Mouse (Mus musculus) Muller cell, postnatal 12 days (primary cell): ENCODE results near the gene Tpr.
A peak's percentile ranks its signal among the peaks of the same experiment; 100 is the strongest.

Experiments used
- DNase-seq: peaks from one replicate; pipeline ENCODE4 v3.0.0-alpha.2; 2015; ENCODE audit errors: inconsistent ontology term

Tpr gene

DNA sequence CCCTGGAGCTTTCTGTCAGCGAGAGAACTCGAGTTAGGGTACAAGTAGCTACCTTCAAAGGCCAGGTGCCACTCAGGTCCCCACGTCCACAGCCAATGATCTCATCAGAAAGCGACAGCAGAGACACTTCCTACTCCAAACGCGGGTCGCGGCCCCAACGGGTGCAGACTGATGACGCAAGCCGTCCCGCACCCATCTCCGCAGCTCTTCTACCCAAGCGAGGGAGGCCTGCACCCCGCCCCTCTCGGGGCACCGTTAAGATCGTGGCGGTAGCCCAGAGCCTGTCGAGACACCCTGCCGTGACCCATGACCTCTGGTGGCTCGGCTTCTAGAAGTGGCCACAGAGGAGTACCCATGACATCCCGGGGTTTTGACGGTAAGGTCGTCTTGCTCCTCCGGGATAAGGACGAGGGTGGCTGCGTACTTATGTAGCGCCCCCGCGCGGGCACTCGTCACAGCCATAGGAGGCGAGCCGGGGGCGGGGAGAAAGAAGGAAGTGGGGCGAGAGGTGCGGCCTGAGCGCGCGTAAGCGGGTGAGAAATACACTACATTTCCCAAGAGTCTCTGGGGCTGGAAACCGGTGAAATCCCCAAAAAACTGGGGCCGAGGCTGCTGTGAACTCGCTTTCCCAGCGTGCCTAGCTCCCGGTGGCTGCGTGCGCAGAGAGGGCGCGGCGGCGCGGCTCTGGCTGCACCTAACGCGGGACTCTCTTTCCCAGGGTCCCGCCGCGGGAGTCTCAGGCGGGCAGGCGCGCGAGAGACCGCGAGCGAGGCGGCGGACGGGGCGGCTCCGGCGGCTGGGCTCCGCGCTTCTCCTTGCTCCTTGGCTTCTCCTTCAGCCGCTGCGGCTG, at the start of gene Tpr, which contains the start of gene Odr4:
Gene Tpr, plus strand, starts transcription at position 201 of the 850 bp plus-strand sequence.
Gene Odr4, minus strand, starts transcription at position 443 of the 850 bp plus-strand sequence.
- DNase-seq, result peak; percentile 100

DNA sequence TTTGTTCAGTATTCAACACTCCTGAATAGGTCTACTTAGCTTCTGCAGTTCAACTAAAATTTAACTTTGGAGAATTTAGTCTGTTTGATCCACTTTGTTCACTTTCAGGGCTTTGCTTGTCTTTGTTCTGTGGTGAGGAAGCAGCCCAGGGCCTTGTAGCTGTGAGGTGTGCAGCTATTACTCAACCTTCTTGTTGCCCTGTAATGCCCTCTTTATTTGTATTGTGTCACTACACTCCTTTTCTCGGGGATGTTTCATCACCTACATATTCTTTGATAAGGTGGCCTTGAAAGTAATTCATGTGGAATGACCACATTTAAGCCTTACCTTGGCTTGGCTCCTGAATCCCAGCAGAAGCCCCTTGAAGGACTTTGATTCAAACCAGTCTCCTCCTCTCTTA, 31.8 kb upstream of the Tpr start:
- DNase-seq, result no peak

DNA sequence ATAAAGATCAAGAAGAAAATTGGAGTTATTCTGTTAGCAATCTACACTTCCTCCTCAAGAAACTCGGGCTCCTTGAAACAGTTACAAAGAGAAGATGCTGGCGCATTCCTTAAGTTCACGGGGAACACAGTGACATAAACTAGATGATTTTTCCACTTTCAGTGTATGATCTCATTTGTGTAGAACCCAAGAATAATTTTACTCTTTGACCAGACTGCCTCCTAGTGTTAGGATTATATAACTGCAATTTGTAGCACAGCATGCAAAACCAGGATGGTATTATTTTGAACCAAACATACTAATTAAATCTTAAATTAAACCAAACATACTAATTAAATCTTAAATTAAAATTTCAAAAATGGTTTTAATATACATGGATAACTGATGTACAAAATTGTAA, 19.7 kb upstream of the Tpr start:
- DNase-seq, result no peak

DNA sequence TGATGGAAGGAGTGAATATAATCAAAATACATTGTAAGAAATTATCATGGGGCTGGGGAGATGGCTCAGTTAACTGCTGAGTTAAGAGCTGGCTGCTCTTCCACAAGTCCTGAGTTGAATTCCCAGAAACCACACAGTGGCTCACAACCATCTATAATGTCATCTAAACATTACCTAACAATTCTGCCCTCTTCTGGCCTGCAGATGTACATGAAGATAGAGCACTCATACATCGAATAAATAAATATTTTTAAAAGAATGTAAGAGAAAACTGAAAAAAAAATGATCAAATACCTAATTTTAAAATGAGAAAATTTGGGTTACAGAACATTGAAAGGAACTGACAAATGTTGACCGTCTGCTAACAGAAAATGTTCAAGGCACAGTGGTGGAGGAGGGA, 18.4 kb upstream of the Tpr start:
- no peak for DNase-seq

DNA sequence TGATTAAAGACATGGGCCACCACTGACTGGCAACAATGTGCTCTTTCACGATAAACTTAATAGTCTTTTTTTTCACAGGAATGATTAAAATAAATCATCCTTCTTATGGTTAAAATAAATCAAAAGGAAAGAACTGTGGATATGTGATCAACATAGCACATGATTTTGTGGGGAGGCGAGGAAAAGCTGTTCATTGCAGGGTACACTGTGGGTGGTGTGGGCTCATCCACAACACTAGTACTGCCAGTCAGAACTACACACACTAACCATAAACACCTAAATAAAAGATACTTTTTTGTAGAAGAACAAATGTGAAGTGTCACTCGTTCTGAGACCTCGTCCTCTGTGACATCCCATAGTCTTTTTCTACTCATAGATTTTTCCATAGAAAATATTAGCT, 8.5 kb upstream of the Tpr start:
- DNase-seq, result no peak

DNA sequence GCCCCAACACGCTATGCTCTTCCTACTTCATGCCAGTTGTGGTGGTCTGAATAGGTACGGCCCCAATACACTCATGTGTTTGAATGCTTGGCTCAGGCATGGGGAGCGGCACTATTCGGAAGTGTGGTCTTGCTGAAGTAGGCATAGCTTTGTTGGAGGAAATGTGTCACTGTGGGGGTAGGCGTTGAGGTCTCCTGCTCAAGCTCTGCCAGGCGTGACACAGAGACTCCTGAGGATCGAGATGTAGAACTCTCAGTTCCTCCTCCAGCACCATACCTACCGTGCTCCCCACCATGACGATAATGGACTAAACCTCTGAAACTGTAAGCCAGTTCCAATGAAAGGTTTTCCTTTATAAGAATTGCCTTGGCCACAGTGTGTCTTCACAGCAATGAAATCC, 5.1 kb upstream of the Tpr start:
- DNase-seq, result no peak

DNA sequence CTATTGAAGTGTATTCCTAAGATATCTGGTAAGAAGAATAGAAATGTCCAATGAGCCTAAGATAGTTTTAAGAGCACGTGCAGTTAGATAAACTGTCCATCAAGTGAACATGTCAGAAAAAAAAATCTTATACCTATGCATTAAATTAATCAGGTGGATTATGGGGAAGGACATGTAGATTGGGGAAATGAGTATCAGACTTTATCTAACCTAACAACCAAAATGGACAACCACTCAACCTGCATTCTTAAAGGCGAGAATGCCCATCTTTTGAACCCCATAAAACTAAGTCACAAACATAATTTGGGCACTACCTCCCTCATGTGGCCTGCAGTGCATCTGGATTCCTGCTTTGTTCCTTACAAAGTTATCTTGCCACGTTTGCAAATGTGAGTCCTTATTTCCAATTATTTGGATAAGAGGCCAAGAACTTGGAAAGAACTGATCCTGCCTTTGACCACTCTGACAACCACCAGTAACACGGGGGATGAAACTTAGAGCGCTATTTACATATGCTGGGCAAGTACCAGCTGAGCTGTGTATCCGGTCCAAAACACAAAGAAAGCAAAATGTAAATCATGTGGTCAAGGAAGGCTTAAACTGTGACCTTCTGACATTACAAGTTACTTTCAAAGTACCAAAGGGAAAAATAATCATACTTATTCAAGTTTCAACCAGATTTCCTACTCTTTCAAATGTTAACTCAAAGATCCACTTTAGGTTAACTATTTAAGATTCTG, 3.1 kb upstream of the Tpr start:
- DNase-seq, result no peak

DNA sequence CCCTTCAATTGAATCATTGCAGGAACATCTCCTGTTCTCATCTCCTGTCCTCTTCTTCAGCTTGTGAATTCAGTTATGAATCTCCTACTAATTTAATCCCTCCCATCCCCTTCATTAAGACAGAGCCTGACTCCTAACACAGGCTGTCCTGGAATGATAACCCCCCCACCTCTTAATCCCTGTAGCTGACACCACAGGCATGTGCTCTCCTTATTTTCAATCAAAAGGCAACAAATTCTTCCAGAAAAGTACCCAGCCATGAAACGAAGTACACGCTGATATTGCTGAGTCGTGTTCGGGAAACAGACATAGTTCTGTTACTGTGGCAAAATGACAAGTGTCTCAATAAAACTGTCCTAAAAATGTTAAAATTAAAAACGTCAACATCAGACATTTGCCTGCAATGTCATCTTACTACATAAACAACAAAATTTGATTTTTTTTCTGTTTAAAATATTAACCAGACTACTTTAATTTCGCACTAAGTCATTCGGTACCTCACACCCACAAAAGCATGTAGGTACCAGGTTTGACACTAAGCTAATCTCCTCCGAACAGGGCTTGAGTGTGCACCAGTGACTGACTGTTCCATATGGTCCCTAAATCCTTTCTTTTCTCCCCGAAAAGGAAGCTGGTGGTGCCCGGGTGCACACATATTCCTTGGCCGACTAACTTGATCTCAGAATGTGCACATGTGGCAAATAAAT, 554 bp upstream of the Tpr start:
- DNase-seq, result peak; percentile 16

DNA sequence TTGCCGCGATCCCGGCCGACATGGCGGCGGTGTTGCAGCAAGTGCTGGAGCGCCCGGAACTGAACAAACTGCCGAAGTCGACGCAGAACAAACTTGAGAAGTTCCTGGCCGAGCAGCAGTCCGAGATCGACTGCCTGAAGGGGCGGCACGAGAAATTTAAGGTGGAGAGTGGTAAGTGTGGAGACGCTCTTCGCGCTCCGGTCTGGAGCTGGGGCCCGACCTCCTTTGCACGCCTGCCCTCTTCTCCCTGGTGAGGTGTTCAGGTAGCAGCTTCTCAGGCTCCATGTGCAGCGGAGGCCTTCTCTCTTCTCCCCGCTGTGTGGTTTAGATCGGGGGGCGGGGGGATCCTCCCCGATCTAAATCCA, 832 bp downstream of the Tpr start:
- DNase-seq, result no peak

DNA sequence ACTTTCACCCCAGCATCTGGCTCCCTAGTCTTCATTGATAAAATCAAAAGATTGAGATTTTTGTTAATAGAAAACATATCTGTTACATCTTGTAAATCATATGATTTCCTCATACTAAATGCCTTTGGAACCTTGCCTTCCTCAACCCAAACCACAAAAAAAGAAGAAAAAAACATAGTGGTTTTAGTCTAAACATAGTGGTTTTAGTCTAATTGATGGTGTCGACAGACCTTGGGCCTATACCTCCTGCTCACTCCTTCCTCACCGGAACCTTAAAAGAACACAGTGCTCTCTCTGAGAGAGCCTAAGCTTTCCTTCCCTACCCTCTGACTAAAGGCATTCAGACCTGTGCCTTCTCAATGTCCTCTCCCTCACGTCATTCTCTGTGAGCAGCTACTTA, 3.4 kb downstream of the Tpr start:
- no peak for DNase-seq

DNA sequence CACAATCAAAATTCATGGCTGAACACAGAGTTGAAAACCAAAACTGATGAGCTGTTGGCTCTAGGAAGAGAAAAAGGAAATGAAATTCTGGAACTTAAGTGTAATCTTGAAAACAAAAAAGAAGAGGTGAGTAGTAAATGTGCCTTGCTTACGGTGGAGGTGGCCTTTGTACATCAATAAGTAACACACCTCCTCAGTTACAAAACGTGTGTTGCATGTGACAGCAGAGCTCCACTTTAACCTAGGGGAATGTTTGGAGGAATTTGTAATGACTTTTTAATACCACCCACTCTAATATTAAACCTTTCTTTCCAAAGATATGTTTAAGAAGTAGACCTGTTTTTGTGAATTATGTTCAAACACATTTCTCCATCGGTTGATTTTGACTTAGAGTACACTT, 11.3 kb downstream of the Tpr start:
- DNase-seq, result no peak

DNA sequence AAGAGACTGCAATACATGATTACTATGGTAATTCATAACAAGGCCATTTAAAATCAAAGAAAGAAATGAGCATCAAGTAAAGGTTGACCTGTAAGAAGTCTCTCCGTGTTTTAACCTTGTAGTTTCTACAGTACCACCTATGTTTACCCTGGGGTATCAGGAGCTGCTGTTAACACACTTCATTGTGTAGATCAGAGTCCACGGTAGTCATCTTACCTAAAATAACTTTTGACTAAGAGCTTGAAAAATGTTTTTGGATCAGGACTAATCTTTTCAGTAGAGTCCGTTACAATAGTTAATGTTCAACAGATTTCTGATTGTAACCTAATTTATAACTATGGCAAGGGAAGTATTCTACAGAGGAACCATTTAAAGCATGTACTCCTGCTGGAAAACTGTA, 11.9 kb downstream of the Tpr start:
- no peak for DNase-seq

DNA sequence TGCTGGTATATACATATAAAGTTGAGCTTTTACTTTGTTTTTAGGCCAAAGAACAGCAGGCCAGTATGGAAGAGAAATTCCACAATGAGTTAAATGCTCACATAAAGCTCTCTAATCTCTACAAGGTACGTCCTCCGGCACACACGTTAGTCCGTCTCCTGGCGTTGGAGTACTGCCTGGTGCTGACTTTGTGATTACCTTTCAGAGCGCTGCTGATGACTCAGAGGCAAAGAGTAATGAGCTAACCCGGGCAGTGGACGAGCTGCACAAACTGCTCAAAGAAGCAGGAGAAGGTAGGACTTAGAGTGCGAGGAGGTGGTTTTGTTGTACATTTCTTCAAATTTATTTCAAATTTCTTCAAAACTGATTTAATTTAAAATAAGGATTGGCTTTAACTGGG, 14.6 kb downstream of the Tpr start:
- DNase-seq, result no peak

DNA sequence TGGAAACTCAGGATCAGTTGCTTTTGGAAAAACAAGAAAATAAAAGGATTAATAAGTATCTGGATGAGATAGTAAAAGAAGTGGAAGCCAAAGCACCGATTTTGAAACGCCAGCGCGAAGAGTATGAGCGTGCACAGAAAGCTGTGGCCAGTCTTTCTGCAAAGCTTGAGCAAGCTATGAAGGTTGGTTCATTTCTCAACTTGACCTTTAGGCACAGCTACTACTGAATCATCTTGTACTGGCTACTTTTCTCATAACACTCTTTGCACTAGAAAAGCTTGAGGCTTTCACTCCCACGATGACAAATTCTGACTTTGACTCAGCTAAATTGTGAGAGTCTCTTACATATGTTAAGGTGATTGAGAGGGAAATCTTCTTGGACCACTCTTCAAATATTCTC, 17.4 kb downstream of the Tpr start:
- DNase-seq, result no peak

DNA sequence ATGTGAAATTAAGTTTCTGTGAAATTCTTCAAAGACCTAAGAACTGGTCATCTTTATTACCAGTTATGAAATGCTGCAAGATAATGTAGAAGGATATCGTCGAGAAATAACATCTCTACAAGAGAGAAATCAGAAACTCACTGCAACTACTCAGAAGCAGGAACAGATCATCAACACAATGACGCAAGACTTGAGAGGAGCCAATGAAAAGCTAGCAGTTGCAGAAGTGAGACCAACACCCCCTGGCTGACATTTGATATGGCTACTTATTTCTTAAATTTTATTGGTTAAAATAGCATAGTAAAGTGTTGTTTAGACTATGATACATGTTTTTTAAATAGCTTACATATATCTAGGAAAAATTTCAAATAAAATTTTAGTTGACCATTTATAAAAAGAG, 23.4 kb downstream of the Tpr start:
- DNase-seq, result no peak

DNA sequence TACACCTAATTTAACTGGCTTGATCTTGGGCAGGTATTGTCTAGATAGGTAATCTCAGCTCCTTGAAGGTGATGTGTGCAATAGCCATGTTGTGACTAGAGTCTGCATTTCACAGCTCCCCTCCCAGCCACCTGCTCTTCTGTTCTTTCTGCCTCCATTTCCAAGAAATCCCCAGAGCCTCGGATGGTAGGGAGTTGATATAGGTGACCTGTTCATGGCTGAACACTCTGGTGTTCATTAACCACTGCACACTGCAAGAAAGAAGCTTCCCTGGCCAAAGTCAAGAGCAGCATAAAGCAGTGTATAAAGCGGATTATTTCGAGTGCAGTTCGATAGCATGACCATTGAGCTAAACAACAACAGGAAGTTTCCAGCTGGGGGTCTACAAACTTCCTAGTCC, 25.8 kb downstream of the Tpr start:
- DNase-seq, result no peak

DNA sequence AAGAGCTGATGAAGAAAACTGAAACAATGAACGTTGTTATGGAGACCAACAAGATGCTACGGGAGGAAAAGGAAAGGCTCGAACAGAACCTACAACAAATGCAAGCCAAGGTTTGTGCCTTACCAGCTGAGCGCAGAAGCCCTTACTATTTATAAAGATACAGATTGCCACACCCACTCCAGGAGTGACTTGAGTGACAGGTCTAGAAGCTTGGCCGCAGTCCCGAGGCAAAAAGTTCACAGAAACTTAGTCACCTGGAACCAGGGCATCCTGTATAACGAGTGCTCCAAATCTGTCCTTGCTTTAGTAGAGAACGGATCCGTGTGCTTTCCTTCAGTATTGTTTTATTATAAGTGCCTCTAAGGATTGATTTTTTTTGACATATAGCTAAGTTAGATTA, 33.0 kb downstream of the Tpr start:
- DNase-seq, result no peak

DNA sequence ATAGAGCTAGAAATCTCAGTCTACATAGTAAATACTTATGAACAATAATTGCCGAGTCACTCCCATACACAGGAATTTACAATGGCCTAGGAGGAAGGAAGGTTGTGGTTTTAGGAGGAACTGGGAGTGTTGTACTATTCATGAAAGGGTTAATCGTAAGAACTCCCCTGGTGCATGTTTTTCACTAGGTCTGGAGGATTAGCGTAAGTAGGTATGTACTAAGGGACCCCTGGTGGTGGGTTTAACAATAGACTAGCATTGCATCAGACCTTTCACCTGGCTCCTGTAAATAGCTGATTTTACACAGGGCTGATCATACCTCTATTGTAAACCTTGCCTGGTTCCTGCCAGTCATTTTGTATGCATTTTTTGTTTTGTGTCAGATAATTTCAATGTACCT, 33.6 kb downstream of the Tpr start:
- no peak for DNase-seq

DNA sequence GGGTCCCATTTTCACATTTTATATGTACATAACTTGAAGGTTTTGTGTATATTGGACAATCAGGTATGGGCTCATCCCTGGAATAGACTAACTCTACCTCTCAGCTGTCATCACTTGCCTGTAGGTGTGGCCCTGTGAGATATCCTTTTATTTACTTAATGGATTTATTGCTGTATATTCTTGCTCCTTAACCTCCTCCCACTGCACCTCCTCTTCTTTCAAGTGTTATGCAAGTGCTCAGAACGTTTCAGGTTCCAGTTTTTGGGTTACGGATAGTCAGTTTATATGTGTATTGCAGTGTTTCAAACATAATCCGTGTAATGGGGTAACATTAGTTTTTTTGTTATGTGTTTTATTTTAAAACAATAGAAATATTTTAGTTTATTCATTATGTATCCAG, 46.0 kb downstream of the Tpr start:
- no peak for DNase-seq

DNA sequence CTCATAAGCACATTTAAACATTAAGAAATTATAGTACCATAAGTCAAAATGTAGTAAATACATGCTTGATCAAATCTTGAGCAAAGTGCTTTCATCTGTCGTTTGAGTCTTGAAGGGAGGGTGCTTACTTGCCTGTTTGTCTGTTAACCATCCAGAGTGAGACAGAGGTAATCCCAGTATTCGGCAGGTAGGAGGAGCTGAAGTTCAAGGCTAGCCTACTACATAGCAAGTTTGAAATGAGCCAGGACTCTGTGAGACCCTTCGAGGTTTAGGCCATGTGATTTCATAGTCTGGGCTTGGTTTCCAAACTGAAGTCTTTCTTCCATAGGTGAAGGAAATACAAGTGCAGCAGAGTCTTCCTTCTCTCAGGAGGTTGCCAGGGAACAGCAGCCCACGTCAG, 49.1 kb downstream of the Tpr start:
- DNase-seq, result no peak

DNA sequence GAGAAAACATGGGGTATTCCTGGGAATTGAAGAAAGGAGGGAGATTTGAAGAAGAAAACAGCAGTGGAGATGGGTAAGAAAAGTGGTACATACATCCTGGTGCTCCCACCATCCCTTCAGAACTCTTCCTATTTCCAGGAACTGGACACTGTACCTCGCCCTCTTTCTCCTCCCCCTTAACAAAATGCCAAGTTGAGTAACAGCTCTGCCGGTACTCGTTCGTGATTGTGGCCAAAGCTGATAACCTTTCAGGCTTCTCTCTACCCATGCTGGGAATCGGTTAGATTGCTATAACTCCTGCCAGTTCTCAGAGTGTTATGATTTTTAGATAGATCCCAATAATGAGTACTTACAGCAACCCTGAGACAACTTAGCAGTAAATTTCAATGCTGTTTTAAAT, 66.3 kb downstream of the Tpr start:
- no peak for DNase-seq

DNA sequence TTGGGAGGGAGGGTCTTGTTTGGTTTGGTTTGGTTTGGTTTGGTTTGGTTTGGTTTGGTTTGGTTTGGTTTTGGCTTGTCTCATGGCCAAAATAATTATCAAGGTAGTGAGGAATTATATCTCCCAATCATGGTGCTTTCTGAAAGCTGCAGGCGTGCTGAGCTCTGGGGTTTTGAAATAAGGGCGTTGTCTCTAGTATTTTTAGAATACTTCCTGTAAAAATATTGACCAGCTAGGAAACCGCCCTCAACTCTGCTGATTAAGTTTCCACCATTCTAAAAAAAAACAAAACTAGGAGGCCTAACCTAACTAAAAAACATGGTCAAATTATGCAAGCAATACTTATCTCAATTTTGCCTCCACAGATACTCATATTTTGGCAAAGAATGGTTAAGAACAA, 67.0 kb downstream of the Tpr start:
- no peak for DNase-seq

DNA sequence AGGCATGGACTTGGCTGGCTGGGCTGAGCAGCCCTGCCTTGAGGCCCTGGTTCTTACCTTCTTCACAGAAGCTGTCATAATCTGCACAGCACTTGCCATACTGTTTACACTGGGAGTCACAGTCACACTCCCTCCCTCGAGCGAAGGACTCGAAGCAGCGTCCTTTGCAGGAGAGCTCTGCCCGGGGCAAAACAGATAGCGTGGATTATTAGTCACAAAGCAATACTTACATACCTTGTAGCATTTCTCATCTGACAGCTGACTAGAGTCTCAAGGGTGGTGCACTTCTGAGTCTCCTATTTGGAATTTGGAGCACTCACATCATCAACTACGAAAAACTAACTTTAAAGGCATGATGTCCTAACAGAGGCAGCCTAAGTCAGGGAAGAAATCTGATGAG, 68.0 kb downstream of the Tpr start:
- peak; percentile 14 for DNase-seq
